Mouse (Mus musculus): ENCODE data around the gene Rplp1. TPM values are rescaled to one million over a fixed set of nuclear protein-coding genes. Genes with fewer than 3 reads are reported as not detected.

The Rplp1 gene
- total RNA-seq, 2 experiments from 2014 or later = 1,724 to 1,730 TPM

GRCm38 (mm10) chr9:61915393-61916005 lies 1.2 kb upstream of the Rplp1 start:
- DNase-seq (ENCODE audit: extremely low spot score in 1 of 2, low spot score in 2 of 2) = no peak
- intact Hi-C loops (cut with DNase I) = no loop called here

- DNase-seq (ENCODE audit: extremely low spot score in 1 of 2, low spot score in 2 of 2) = no peak
- intact Hi-C loops (cut with DNase I) = no loop called here
Measured at GRCm38 (mm10) chr9:61914917-61915300, 567 bp upstream of the Rplp1 start.

- no peak for DNase-seq (ENCODE audit: extremely low spot score in 1 of 2, low spot score in 2 of 2)
- intact Hi-C loops (cut with DNase I) = no loop called here
Measured at GRCm38 (mm10) chr9:61911300-61912128, 2.8 kb downstream of the Rplp1 start.

GRCm38 (mm10) chr9:61910526-61911256 lies 3.7 kb downstream of the Rplp1 start:
- intact Hi-C loops (cut with DNase I) = no loop called here
- peak in 1 of 2 experiments; percentile 62 for DNase-seq (ENCODE audit: extremely low spot score in 1 of 2, low spot score in 2 of 2)

- intact Hi-C loops (cut with DNase I) = no loop called here
- no peak for DNase-seq (ENCODE audit: extremely low spot score in 1 of 2, low spot score in 2 of 2)
Measured at GRCm38 (mm10) chr9:61909633-61910032, 4.7 kb downstream of the Rplp1 start.

- intact Hi-C loops (cut with DNase I) = no loop called here
- DNase-seq (ENCODE audit: extremely low spot score in 1 of 2, low spot score in 2 of 2) = no peak
Measured at GRCm38 (mm10) chr9:61908832-61909407, 5.4 kb downstream of the Rplp1 start.

- intact Hi-C loops (cut with DNase I) = no loop called here
- no peak for DNase-seq (ENCODE audit: extremely low spot score in 1 of 2, low spot score in 2 of 2)
Measured at GRCm38 (mm10) chr9:61908341-61908740, 6.0 kb downstream of the Rplp1 start.

- DNase-seq (ENCODE audit: extremely low spot score in 1 of 2, low spot score in 2 of 2) = no peak
- intact Hi-C loops (cut with DNase I) = no loop called here
Measured at GRCm38 (mm10) chr9:61907621-61908295, 6.6 kb downstream of the Rplp1 start.

- intact Hi-C loops (cut with DNase I) = no loop called here
- peak in 1 of 2 experiments; percentile 67 for DNase-seq (ENCODE audit: extremely low spot score in 1 of 2, low spot score in 2 of 2)
Measured at GRCm38 (mm10) chr9:61906912-61907311, 7.4 kb downstream of the Rplp1 start.

GRCm38 (mm10) chr9:61905576-61905975 lies 8.8 kb downstream of the Rplp1 start:
- intact Hi-C loops (cut with DNase I) = no loop called here
- no peak for DNase-seq (ENCODE audit: extremely low spot score in 1 of 2, low spot score in 2 of 2)

GRCm38 (mm10) chr9:61904201-61904600 lies 10.1 kb downstream of the Rplp1 start:
- intact Hi-C loops (cut with DNase I) = no loop called here
- no peak for DNase-seq (ENCODE audit: extremely low spot score in 1 of 2, low spot score in 2 of 2)

GRCm38 (mm10) chr9:61902445-61902844 lies 11.9 kb downstream of the Rplp1 start:
- intact Hi-C loops (cut with DNase I) = no loop called here
- peak; percentile 53 to 58 for DNase-seq (ENCODE audit: extremely low spot score in 1 of 2, low spot score in 2 of 2)

- intact Hi-C loops (cut with DNase I) = no loop called here
- DNase-seq (ENCODE audit: extremely low spot score in 1 of 2, low spot score in 2 of 2) = no peak
Measured at GRCm38 (mm10) chr9:61901574-61901973, 12.8 kb downstream of the Rplp1 start.

GRCm38 (mm10) chr9:61899804-61900203 lies 14.5 kb downstream of the Rplp1 start:
- intact Hi-C loops (cut with DNase I) = loop anchor here (5.0 to 10.0 kb wide), 3 partner anchors 525 to 1003 kb away; partner anchors contain the start of gene Tle3
- DNase-seq (ENCODE audit: extremely low spot score in 1 of 2, low spot score in 2 of 2) = peak; percentile 76 to 81

- DNase-seq (ENCODE audit: extremely low spot score in 1 of 2, low spot score in 2 of 2) = peak; percentile 87 to 90
- intact Hi-C loops (cut with DNase I) = loop anchor here (5.0 to 10.0 kb wide), 3 partner anchors 524 to 1001 kb away; partner anchors contain the start of gene Tle3
Measured at GRCm38 (mm10) chr9:61898401-61898800, 15.9 kb downstream of the Rplp1 start.

- intact Hi-C loops (cut with DNase I) = loop anchor here (5.0 to 10.0 kb wide), 3 partner anchors 520 to 998 kb away; partner anchors contain the start of gene Tle3
- DNase-seq (ENCODE audit: extremely low spot score in 1 of 2, low spot score in 2 of 2) = peak in 1 of 2 experiments; percentile 28
Measured at GRCm38 (mm10) chr9:61895014-61895413, 19.3 kb downstream of the Rplp1 start.

- no peak for DNase-seq (ENCODE audit: extremely low spot score in 1 of 2, low spot score in 2 of 2)
- intact Hi-C loops (cut with DNase I) = loop anchor here (10.0 kb wide), 2 partner anchors 515 to 845 kb away; partner anchors contain the start of gene Tle3
Measured at GRCm38 (mm10) chr9:61889855-61890254, 24.5 kb downstream of the Rplp1 start.

- intact Hi-C loops (cut with DNase I) = no loop called here
- peak in 1 of 2 experiments; percentile 54 for DNase-seq (ENCODE audit: extremely low spot score in 1 of 2, low spot score in 2 of 2)
Measured at GRCm38 (mm10) chr9:61887661-61888379, 26.5 kb downstream of the Rplp1 start.
